Mouse (Mus musculus) neural tube, embryonic 12.5 days (tissue): ENCODE measurements at regions not wholly inside any gene's neighbourhood (a gene's known extent, or its start where the extent isn't known, plus 50 kb on each side); places are given as distances from the start of the nearest gene placed in this dataset.

Experiments
- ATAC-seq: fragments of 200-750 bp; cut with Nextera tagmentation; 2 replicates; pipeline ENCODE4 v1.8.0; 2017; ENCODE audit warnings: low read depth, mild to moderate bottlenecking, moderate TSS enrichment, moderate library complexity; ENCODE audit not compliant: low FRiP score
- H3K27ac ChIP-seq: fragments of 300-500 bp; sonication (generic); 2 replicates; pipeline ENCODE4 v1.5.1; 2016
- H3K27me3 ChIP-seq: fragments of 300-500 bp; sonication (generic); replicated peaks from 2 replicates; pipeline ENCODE4 v1.6.1; 2016; ENCODE audit warnings: mild to moderate bottlenecking
- H3K36me3 ChIP-seq: fragments of 300-500 bp; sonication (generic); 2 replicates; pipeline ENCODE4 v1.6.1; 2016; ENCODE audit warnings: mild to moderate bottlenecking
- H3K4me1 ChIP-seq: fragments of 300-500 bp; sonication (generic); 2 replicates; pipeline ENCODE4 v1.6.1; 2016
- H3K4me2 ChIP-seq: fragments of 300-500 bp; sonication (generic); replicated peaks from 2 replicates; pipeline ENCODE4 v1.6.1; 2016; ENCODE audit warnings: mild to moderate bottlenecking
- H3K4me3 ChIP-seq: fragments of 300-500 bp; sonication (generic); 2 replicates; pipeline ENCODE4 v1.5.1; 2016
- H3K9ac ChIP-seq: fragments of 300-500 bp; sonication (generic); 2 replicates; pipeline ENCODE4 v1.6.1; 2016; ENCODE audit warnings: mild to moderate bottlenecking
- H3K9me3 ChIP-seq: fragments of 300-500 bp; sonication (generic); 2 replicates; pipeline ENCODE4 v1.6.1; 2016; ENCODE audit warnings: mild to moderate bottlenecking
- WGBS: fragments of 180-500 bp; shearing (Covaris S2); methylation state at CpG from one replicate; pipeline ENCODE4 v1.1.7; 2016; 5-methylcytosine and 5-hydroxymethylcytosine counted together

- Histone ChIP-seq H3K9me3 (no peaks in the 10 kb centered on the region), H3K4me3 (no peak overlapping the region), H3K27ac (no peak overlapping the region), H3K36me3 (no peaks in the 10 kb centered on the region), H3K4me1 (peaks cover 15% of the 10 kb centered on the region), H3K27me3 (0 out of 2 replicates have a peak, but pooled peaks cover 5% of the 10 kb centered on the region), H3K4me2 (no peak overlapping the region), H3K9ac (no peak overlapping the region)
- ATAC-seq = 0 out of 2 replicates have a peak, but pooled peaks have one; percentile 13
- WGBS = 9% methylated on average over 6 of the region's 6 CpGs
Observed at GRCm38 (mm10) chr13:72120911-72121553, 157.5 kb upstream of the Irx1 start.

GRCm38 (mm10) chr13:72121554-72122229 lies 158.2 kb upstream of the Irx1 start:
- Histone ChIP-seq H3K4me2 (no peak overlapping the region), H3K27me3 (0 out of 2 replicates have a peak, but pooled peaks cover 5% of the 10 kb centered on the region), H3K4me1 (peaks cover 15% of the 10 kb centered on the region), H3K9me3 (no peaks in the 10 kb centered on the region), H3K4me3 (no peak overlapping the region), H3K9ac (no peak overlapping the region), H3K36me3 (no peaks in the 10 kb centered on the region), H3K27ac (no peak overlapping the region)
- WGBS = 72% methylated on average over 18 of the region's 18 CpGs
- ATAC-seq = no peak

- ATAC-seq = no peak
- Histone ChIP-seq H3K27ac (no peak overlapping the region), H3K4me2 (no peak overlapping the region), H3K9me3 (no peaks in the 10 kb centered on the region), H3K4me1 (peaks cover 15% of the 10 kb centered on the region), H3K36me3 (no peaks in the 10 kb centered on the region), H3K9ac (no peak overlapping the region), H3K4me3 (no peak overlapping the region), H3K27me3 (0 out of 2 replicates have a peak, but pooled peaks cover 5% of the 10 kb centered on the region)
- 70% methylated on average over 11 of the region's 11 CpGs for WGBS
Observed at GRCm38 (mm10) chr13:72122230-72122627, 158.7 kb upstream of the Irx1 start.

GRCm38 (mm10) chr13:72128306-72128705 lies 164.8 kb upstream of the Irx1 start:
- Histone ChIP-seq H3K9ac (no peak overlapping the region), H3K27ac (no peak overlapping the region), H3K9me3 (no peaks in the 10 kb centered on the region), H3K27me3 (no peaks in the 10 kb centered on the region), H3K36me3 (no peaks in the 10 kb centered on the region), H3K4me3 (no peak overlapping the region), H3K4me1 (no peaks in the 10 kb centered on the region), H3K4me2 (no peak overlapping the region)
- WGBS = 85% methylated on average over 1 of the region's 1 CpGs
- ATAC-seq = no peak

- Histone ChIP-seq H3K27ac (no peak overlapping the region), H3K4me1 (no peaks in the 10 kb centered on the region), H3K9me3 (no peaks in the 10 kb centered on the region), H3K9ac (no peak overlapping the region), H3K36me3 (no peaks in the 10 kb centered on the region), H3K27me3 (no peaks in the 10 kb centered on the region), H3K4me2 (no peak overlapping the region), H3K4me3 (no peak overlapping the region)
- no peak for ATAC-seq
- 85% methylated on average over 2 of the region's 2 CpGs for WGBS
Observed at GRCm38 (mm10) chr13:72131341-72131740, 167.8 kb upstream of the Irx1 start.

GRCm38 (mm10) chr13:72134101-72134768 lies 170.7 kb upstream of the Irx1 start:
- Histone ChIP-seq H3K27ac (no peak overlapping the region), H3K9me3 (no peaks in the 10 kb centered on the region), H3K4me1 (no peaks in the 10 kb centered on the region), H3K36me3 (no peaks in the 10 kb centered on the region), H3K9ac (no peak overlapping the region), H3K27me3 (no peaks in the 10 kb centered on the region), H3K4me2 (no peak overlapping the region), H3K4me3 (no peak overlapping the region)
- WGBS = 76% methylated on average over 8 of the region's 8 CpGs
- no peak for ATAC-seq

- no peaks in the 10 kb centered on the region for H3K27me3 ChIP-seq
- 71% methylated on average over 2 of the region's 2 CpGs for WGBS
- ATAC-seq = no peak
- H3K4me2 ChIP-seq = no peak overlapping the region
- no peaks in the 10 kb centered on the region for H3K36me3 ChIP-seq
- no peak overlapping the region for H3K4me3 ChIP-seq
- no peaks in the 10 kb centered on the region for H3K4me1 ChIP-seq
- no peaks in the 10 kb centered on the region for H3K9me3 ChIP-seq
- no peak overlapping the region for H3K9ac ChIP-seq
- no peak overlapping the region for H3K27ac ChIP-seq
Observed at GRCm38 (mm10) chr13:72166225-72166624, 202.7 kb upstream of the Irx1 start.

- Histone ChIP-seq H3K4me2 (no peak overlapping the region), H3K9me3 (no peaks in the 10 kb centered on the region), H3K4me1 (no peaks in the 10 kb centered on the region), H3K4me3 (no peak overlapping the region), H3K27ac (no peak overlapping the region), H3K9ac (no peak overlapping the region), H3K36me3 (no peaks in the 10 kb centered on the region), H3K27me3 (no peaks in the 10 kb centered on the region)
- no peak for ATAC-seq
- 78% methylated on average over 2 of the region's 2 CpGs for WGBS
Observed at GRCm38 (mm10) chr13:72167434-72167833, 203.9 kb upstream of the Irx1 start.

GRCm38 (mm10) chr13:72183636-72184035 lies 220.1 kb upstream of the Irx1 start:
- 86% methylated on average over 3 of the region's 3 CpGs for WGBS
- no peak for ATAC-seq
- Histone ChIP-seq H3K4me1 (no peaks in the 10 kb centered on the region), H3K9ac (no peak overlapping the region), H3K27me3 (no peaks in the 10 kb centered on the region), H3K36me3 (no peaks in the 10 kb centered on the region), H3K4me3 (no peak overlapping the region), H3K27ac (no peak overlapping the region), H3K9me3 (no peaks in the 10 kb centered on the region), H3K4me2 (no peak overlapping the region)

GRCm38 (mm10) chr13:72184116-72184845 lies 220.8 kb upstream of the Irx1 start:
- ATAC-seq = no peak
- WGBS = 86% methylated on average over 15 of the region's 15 CpGs

GRCm38 (mm10) chr13:72184846-72185118 lies 221.3 kb upstream of the Irx1 start:
- WGBS = 86% methylated on average over 3 of the region's 3 CpGs
- H3K27ac ChIP-seq = no peak overlapping the region
- no peak for ATAC-seq

More at GRCm38 (mm10) chr13:72184116-72184845, 220.8 kb upstream of the Irx1 start:
- no peaks in the 10 kb centered on the region for H3K36me3 ChIP-seq
- no peaks in the 10 kb centered on the region for H3K4me1 ChIP-seq
- H3K4me3 ChIP-seq = no peak overlapping the region
- no peak overlapping the region for H3K27ac ChIP-seq
- H3K4me2 ChIP-seq = no peak overlapping the region
- H3K9ac ChIP-seq = no peak overlapping the region
- no peaks in the 10 kb centered on the region for H3K27me3 ChIP-seq
- no peaks in the 10 kb centered on the region for H3K9me3 ChIP-seq

GRCm38 (mm10) chr13:72195881-72196280 lies 232.4 kb upstream of the Irx1 start:
- no peak overlapping the region for H3K4me3 ChIP-seq
- H3K4me1 ChIP-seq = no peaks in the 10 kb centered on the region
- no peaks in the 10 kb centered on the region for H3K27me3 ChIP-seq
- no peak for ATAC-seq
- no peaks in the 10 kb centered on the region for H3K9me3 ChIP-seq
- H3K9ac ChIP-seq = no peak overlapping the region
- WGBS = 90% methylated on average over 2 of the region's 2 CpGs
- H3K4me2 ChIP-seq = no peak overlapping the region
- H3K36me3 ChIP-seq = no peaks in the 10 kb centered on the region
- no peak overlapping the region for H3K27ac ChIP-seq

More at GRCm38 (mm10) chr13:72184846-72185118, 221.3 kb upstream of the Irx1 start:
- Histone ChIP-seq H3K4me1 (no peaks in the 10 kb centered on the region), H3K4me3 (no peak overlapping the region), H3K27me3 (no peaks in the 10 kb centered on the region), H3K4me2 (no peak overlapping the region), H3K9me3 (no peaks in the 10 kb centered on the region), H3K36me3 (no peaks in the 10 kb centered on the region), H3K9ac (no peak overlapping the region)
